Mouse (Mus musculus) liver (tissue): ENCODE data around the gene Slc30a5.
"Not testable (repeated sequence)": the region's sequence is repeated elsewhere in the genome, so short reads cannot be mapped to it uniquely, and the experiment has no call there.

ENCODE experiments used
- DNase-seq: peaks from one replicate; pipeline ENCODE4 v3.0.0-alpha.2; 2020; ENCODE audit warnings: mixed read lengths

Slc30a5 gene

DNA sequence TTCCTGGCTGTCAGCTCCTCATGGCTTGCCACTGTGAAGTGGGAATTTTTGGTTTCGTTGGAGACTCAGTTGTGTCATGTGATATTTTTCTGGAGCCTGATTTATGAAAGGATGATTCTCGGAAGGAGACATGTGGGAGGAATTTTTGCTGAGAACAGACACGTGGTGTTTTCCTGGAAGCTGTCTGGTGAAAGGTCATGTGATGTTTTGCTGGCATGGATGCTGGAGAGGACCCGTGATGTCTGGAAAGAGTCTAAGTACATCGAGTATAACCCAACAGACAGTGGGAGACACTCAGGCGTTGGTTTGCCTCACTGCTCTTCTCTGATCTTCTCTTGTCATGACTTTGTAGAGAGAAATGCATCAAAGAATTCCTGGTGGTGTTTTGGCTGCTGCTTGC is 8.5 kb upstream of the Slc30a5 start:
- no peak for DNase-seq

DNA sequence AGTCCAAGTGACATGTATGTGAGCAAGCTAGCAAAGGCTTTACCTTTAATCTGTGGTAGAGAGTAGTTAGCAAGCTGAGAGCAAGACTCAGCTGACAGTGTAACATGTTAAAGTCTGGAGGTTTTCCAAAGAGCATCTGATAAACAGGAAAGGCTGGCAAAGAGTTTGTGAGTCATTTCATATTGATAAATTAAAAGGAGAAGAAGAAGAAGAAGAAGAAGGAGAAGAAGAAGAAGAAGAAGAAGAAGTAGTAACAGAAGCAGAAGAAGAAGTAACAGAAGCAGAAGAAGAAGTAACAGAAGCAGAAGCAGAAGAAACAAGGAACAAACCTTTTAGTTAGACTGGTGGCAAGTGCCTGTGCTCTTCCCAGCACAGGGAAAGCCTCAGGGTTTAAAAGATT is 1.6 kb upstream of the Slc30a5 start:
- no peak for DNase-seq

DNA sequence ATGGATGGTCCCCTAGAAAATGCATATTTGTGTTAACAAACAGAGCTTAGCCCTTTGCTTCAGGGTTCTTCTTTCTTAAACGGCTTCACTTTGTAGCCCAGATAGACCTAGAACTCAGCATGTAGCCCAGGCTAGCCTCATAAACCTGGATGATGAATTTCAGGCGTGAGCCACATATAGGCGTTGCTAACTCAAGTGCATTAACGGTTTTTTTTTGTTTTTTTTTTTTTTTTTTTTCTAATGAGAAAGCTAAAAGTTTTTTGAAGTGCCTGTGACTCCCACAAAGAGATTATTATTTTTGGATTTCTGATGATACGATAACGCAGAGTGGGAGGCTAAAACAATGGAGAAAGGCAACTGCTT is 394 bp upstream of the Slc30a5 start:
- no peak for DNase-seq

DNA sequence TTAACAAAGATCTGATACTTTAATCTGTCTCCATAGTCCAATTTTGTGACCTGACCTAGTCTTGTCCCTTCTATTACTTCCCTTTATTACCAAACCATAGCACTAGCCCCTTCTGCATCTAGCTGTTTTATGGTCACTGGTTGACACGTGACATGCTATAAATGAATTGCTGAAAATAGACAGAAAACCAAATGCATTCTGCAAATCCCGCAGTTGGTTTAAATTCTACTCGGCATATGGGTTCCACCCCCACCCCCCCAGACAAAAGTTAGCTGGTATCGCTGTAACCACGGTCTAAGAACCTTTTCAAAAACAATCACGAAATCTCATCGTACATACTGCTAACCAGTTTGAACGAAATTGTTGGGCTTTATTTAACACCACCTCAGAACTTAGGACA is 1.0 kb downstream of the Slc30a5 start:
- no peak for DNase-seq

DNA sequence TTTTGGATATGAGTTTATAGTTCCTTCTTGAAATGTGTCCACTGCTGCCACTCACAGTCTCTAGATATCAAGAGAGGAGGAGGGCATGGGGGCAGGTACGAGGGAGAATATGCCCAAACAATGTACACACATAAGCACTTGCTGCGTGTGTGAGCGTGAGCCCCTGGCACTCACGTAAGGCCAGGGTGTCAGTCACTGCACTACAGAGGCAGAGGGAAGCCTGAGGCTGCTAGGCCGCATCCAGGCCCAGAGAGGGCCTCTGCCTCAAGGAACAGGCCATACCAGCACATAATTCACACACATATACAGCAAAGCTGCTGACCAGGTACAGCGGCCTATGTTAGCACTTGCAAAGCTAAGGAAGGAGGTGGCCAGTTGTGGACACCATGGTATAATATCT is 2.1 kb downstream of the Slc30a5 start:
- DNase-seq, result no peak

DNA sequence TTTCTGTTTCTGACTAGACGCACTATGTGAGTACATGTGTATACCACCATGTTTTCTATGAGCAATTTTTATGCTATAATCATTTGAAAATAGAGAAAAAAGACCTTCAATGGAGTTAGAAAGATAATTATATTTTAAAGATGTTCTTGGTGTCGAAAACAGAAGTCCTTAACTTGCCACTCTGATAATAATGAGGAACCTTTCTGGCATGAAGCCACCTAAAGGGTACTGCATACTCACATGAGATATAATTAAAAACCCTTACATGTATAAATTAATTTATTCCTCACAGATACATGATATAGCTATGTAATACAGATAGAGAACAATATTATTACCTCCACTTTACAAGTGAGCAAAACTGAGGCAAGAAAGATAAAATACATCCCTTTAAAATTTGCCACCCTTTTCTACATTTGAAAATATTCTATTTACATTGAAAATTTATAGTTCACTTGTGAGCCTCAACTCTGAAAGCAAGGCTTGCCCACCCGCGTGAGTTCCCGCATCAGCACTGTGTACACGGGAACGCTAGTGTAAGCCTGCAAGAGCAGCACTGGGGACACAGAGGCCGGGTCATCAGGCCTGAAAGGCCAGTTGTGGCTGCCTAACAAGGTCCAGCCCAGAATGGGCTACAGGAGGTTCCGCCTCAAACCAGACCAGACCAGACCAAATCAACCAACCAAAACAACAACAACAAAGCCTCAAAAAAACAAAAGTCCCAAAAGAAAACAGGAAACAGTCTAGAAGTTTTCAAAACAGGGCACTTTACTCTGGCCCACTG is 7.4 kb downstream of the Slc30a5 start:
- DNase-seq, result no peak

DNA sequence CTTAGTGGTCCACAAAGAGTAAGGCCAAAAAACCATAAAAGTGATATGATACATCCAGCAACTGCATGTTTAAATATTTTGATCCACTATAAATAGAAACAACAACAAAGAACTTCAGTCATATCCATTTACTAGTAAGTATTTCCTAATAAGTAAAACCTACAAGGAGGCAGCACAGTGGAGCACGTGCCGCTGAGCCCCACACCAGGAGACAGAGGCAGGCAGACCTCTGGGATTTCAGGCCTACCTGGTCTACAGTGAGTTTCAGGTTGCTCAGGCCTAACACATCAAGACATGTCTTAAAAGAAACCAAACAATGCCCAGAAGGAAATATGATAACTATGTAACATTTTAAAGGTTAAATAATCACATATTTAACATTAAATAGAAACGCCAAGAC is 8.3 kb downstream of the Slc30a5 start:
- DNase-seq, result no peak

DNA sequence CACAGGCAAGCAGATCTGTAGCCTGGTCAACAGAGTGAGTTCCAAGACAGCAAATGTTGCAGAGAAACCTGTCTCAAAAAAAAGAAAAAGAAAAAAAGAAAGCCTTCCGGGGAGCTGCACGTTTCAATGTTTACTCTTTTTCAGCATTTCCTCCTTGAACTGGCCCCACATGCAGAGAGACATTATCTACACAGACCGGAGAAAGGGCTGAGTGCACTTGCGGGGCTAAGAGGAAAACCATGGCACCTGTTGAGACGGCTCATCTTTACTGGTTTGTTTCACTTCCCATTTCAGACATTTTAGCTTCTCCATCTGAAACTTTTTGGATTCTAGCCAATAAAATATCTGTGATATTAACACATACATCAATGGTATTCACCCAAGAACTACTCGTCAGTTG is 8.9 kb downstream of the Slc30a5 start:
- DNase-seq, result no peak

DNA sequence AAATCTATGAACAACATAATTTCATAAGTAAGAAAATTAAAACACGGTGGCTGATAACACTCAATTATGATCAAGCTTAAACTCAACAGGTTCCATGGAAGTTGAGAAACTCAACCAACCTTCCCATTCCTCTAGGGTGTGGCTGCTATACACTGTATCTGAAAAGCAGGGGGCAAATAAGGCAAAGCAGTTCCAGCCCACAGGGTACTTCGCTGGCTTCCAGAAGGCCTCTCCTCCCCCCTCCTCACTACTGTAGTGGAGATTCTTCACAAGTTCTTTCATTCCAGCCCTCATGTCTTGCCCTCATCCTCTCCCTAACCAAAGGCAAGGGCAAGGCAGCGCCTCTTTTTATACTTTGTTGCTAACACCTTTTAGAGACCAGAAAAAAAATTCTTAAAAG is 9.4 kb downstream of the Slc30a5 start:
- no peak for DNase-seq

DNA sequence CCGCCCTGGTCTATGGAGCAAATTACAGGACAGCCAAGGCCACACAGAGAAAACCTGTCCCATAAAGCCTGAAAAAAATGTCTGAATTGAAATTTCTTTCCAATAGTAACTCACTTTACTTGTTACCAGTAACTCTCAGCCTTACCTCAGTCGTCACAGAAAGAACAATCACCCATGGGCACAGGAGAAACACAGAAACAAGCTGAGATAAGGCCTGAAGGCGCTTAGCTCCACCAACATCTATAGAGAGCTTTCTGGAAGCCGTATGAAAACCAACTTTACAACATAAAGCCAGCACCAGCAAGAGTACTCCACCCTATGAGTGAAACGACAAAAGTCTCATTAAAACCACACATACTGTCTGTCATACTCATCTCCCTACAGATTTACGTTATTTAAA is 18.8 kb downstream of the Slc30a5 start:
- no peak for DNase-seq

DNA sequence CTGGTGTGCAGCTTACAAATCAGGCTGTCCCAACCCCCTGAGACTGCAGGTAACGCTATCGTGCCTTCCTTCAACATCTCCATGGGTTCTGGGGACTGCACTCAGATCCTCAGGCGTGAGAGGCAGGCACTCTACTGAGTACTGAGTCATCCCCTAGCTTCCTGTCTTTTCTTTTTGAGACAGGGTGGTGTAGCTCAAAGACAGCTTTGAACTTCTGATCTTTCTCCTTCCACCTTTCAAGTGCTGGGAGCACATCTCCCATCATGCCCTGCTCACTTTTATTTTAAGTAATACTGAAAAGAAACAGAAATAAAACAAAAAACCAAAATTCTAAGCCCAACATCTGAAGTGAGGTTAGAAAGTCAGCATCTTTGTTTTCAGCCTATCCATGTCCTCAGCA is 27.5 kb downstream of the Slc30a5 start:
- DNase-seq, result no peak

DNA sequence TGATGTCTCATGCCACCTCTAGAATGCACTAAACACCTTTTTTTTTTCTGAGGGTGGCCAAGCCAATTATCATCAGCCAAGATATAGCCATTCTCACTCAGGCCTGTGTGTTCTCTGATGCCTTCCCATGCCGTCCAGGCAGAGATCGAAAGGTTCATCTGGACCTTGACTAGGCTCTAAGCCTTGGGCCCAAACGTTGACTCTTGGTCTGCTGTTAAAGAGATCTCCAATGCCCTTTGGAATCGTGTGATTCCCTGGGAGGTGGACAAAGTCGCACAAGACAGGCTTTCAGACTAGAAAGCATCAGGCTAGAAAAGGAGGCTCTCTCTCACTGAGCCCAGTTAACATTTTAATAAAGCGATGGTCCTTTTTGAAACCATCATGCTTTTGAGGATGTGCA is 36.1 kb downstream of the Slc30a5 start:
- DNase-seq, result no peak

DNA sequence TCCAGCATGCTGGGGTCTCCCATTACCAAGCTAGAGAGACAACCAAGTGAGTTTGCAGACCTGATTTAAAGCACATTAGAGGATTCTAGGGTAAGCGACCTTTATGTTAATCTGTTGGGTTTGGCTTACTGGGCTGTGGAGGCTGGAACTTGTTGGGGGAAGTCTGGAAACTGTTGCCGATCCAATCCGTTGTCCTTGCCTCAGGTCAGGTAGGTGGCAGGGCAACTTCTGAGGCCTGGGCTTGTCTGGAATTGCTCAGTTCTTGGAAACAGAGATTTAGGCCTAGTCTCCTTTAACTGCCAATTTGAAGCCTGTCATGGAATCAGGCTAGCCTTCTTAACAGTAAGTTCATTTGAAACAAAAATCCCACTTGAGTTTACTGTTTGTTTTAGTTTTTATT is 44.1 kb downstream of the Slc30a5 start:
- DNase-seq, result no peak

DNA sequence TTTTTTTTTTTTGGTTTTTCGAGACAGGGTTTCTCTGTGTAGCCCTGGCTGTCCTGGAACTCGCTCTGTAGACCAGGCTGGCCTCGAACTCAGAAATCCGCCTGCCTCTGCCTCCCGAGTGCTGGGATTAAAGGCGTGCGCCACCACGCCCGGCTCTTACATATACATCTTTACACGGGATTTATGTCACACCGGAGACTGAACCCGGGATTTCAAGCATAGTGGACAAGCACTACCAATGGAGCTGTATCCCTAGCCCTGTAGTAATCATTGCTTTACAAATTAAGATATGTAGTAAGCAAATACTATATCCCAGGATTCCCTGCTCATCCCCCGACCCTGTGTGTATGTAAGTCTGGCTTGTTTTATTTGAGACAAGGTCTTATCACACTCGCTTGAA is 45.2 kb downstream of the Slc30a5 start:
- not testable (repeated sequence) for DNase-seq

DNA sequence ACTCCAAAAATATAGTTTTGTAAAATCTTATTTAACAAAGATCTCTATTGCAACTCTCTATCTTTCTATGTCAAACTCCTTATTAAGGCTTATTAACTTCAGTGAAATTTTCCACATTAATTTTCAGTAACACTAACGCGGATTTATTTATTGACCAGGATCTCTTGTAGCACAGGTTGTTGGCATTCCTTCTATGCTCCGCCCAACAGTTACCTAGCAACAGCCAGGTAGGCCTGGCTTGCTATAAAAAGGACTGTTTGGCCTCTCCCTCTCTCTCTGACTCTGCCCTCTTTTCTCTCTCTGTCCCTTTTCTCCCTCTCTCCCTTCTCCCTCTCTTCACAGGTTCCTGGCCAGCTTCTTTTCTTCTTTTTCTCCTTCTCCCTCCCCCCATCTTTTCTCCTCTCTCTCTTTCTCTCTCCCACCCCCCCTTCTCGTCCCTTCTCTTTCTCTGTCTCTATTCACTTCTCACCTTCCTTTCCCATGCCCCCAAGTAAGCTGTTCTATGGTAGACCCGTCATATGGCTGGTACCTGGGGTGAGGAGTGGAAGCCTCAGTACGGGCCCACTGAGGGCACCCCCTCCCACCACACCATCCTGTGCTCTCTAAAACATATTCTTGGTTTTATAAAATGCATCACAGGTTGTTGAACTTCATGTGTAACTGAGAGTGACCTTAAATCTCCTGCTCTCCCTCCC is 45.8 kb downstream of the Slc30a5 start:
- DNase-seq, result no peak

DNA sequence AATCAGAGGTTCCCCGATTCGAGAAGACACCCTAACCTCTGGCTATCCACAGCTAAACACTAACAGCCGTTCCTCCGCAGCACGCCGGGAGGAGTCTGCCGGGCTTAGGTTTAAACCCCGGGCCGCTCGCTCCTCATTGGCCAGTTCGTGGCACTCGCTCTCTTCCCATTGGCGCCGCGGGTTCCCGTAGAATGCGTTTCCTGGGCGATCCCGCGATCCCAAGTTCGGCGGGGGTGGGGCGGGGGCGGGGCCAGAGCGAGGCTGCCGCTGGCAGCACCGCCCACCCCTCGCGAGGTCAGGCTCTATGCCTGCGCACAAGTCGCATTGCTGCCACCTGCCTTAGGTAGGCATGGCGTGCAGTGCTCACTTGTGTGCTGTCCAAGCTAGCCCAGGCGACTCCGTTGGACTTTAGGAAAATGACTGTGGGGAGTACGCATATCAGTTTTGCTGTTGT is 46.8 kb downstream of the Slc30a5 start, which contains the start of gene Ccnb1:
Gene Ccnb1 (minus strand): TSS at position 157 of the 454 bp plus-strand sequence.
- DNase-seq, result peak; percentile 99

DNA sequence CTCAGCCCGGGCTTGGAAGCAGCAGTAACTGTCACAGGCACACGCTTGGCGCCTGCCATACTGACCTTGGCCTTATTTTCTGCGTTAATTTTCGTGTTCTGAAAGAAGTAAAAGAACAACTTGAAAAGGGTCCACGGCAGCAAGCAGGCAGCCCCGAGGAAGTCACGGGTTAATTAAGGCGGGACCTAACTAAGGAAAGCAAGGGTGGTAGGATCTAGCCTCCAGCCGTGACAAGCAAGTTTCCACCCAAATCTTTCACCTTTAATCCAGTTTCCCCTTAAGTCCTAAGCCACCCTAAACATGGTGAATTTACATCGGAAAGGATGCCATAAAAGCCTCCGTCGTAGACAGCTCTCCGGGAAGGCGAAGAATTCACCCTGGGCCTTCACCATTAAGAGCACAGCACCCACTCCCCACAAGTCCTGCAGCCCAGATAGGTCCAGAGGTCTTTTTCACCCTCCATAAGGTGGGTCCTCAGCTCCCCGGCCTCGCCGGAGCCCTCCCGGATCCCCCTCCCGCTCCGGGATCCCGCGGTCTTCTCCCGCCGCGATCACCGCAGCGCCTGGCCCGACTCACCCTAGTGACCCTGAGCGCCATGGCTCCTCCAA is 47.3 kb downstream of the Slc30a5 start:
- peak; percentile 44 for DNase-seq

DNA sequence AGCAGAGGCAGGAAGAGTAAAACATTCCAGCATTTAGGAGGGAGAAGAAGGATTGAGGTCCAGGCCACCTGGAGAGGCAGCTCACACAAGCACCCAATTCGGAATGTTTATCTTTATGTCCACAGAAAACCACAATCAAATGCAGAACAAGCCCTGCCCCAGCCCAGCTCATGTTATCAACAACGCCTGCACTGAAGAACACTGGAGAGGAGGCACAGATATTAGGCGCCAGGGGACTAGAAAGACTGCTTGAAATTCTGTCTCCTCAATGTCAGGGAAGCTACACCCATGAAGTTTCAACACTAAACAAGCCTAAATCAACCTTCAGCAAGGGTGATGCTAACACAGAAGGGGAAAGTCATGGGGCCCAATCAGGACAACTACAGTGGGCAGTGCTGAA is 55.7 kb downstream of the Slc30a5 start:
- peak; percentile 76 for DNase-seq

DNA sequence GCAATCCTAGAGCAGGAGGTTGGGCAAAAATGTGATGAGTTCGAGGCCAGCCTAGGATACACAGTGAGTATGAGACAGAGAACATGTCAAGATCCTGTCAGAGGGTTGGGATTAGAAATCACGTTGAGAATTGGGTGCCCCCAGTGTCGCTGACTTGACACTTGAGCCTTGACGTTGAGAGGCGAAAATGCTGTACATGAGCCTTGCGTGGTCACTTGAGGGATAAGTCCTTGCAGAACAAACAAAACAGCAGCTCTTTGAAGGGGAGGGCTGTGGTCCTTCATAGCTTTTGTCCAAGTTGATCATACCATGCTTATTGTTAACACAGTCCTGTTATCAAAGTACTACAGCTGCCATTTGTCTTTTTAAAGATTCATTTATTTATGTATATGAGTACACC is 56.5 kb downstream of the Slc30a5 start:
- DNase-seq, result no peak

DNA sequence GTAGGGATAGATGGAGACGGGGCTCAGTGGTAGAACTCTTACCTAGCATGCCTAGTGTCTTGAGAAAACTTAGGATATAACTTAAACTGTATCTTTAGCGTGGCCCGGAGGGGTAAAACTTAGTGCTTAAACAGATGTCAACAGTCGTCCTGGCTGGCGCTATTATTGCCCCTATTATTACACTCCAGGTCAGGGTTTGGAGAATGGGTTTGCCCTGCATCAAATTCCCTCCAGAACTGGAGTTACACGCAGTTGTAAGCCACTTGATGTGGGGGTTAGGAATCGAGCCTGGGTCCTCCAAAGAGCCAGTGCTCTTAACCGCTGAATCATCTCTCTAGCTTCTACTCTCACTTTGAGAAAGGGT is 57.2 kb downstream of the Slc30a5 start:
- no peak for DNase-seq

DNA sequence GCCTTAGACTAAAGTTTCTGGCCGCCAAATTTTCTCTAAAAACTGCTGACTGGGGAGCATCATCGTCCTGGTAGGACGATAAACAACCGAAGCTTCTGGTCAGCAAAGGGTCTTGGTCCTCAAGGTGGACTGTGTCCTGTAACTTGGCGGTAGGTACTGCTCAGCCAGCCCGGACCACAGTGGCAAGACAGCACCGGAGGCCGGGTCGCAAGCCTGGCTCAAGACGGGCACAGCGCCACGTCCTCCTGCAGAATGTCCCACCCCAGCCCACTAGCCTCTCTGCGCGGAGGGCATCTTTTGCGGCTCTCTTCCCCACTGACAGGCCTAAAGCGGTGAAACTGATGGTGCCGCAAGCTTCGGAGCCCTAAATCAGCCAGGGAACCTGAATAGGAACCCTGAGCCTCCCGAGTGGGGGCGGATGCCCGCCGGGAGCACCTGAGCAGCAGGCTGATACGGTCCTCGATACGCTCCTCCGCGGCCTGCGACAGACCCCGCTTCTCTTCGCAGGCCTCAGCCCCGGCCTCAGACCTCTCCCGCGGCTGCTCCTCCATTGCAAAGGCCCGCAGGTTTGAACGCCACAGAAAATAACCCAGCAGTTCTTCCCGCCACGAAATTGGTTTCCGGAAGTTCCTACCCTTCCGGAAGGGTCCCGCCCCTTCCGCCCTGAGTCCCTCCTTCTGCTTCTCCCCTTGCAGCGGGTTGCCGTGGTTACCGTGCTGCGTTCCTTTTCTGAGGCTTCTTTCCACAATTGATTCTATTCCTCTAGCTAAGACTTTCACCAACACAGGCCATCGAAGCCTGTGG is 57.8 kb downstream of the Slc30a5 start, which contains the start of gene Cenph:
Gene Cenph (minus strand): TSS at position 648 of the 804 bp plus-strand sequence.
- DNase-seq, result peak; percentile 87

DNA sequence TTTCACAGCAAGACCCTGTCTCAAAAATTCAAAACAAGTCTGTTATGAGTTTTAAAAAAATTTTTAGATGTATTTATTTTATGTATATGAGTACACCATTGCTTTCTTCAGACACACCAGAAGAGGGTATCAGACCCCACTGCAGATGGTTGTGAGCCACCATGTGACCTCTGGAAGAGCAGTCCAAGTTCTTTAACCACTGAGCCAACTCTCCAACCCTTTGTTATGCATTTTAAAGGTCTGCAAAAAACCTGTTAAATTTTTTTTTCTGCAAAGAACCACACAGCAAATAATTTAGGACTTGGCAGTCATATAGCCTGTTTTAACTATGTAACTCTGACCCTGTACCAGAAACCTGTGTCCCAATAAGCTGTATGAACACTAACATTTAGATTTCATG is 58.5 kb downstream of the Slc30a5 start:
- no peak for DNase-seq

DNA sequence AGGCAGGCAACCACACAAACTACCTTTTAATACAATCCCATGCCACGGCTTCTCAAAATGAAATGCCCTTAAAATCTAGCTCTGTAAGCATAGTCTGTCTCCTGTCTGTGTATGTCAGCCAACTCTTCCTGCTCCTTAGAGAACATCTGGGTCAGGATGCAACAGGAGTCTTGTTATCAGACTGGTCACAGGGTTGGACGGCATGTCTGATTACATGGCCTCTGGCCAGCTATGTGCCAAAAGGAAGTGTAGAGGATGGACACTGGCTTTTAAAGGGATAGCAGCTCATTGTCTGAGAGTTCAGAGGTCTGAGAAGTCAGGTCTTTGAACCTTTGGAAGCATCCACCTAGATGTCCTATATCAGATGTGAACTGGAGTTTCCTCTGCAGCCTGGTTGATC is 77.9 kb downstream of the Slc30a5 start:
- DNase-seq, result no peak
